Mouse (Mus musculus) liver, postnatal 0 days (tissue): Measurements from ENCODE around the gene F10. TPM values are rescaled to one million over a fixed set of nuclear protein-coding genes. Genes with fewer than 3 reads are reported as not detected.
A peak's percentile ranks its signal among the peaks of the same experiment; 100 is the strongest.

Source experiments
- ATAC-seq: fragments of 200-750 bp; cut with Nextera tagmentation; 2 replicates; pipeline ENCODE4 v1.8.0; 2017; ENCODE audit warnings: mild to moderate bottlenecking, moderate library complexity
- DNase-seq: peaks from one replicate; pipeline ENCODE4 v3.0.0-alpha.2; 2016
- H3K27ac ChIP-seq: fragments of 300-500 bp; sonication (generic); 2 replicates; pipeline ENCODE4 v1.5.1; 2014; ENCODE audit warnings: antibody characterized with exemption, moderate library complexity, mild to moderate bottlenecking, low read depth
- H3K27me3 ChIP-seq: fragments of 300-500 bp; sonication (generic); 2 replicates; pipeline ENCODE4 v1.6.1; 2014; ENCODE audit warnings: low read length, control low read depth, mixed read lengths; ENCODE audit not compliant: insufficient read depth
- H3K36me3 ChIP-seq: fragments of 300-500 bp; sonication (generic); replicated peaks from 2 replicates; pipeline ENCODE4 v1.6.1; 2014; ENCODE audit warnings: mild to moderate bottlenecking, control low read depth, low read length, moderate library complexity, mixed read lengths; ENCODE audit not compliant: insufficient read depth
- H3K4me1 ChIP-seq: fragments of 300-500 bp; sonication (generic); 2 replicates; pipeline ENCODE4 v1.6.1; 2014; ENCODE audit warnings: antibody characterized with exemption, mild to moderate bottlenecking, control low read depth; ENCODE audit not compliant: insufficient read depth
- H3K4me2 ChIP-seq: fragments of 300-500 bp; sonication (generic); 2 replicates; pipeline ENCODE4 v1.6.1; 2014; ENCODE audit warnings: low read depth, mild to moderate bottlenecking, low read length, moderate library complexity, mixed read lengths
- H3K4me3 ChIP-seq: fragments of 300-500 bp; sonication (generic); 2 replicates; pipeline ENCODE4 v1.5.1; 2014; ENCODE audit warnings: low read depth, low read length
- H3K9ac ChIP-seq: fragments of 300-500 bp; sonication (generic); replicated peaks from 2 replicates; pipeline ENCODE4 v1.6.1; 2014; ENCODE audit warnings: mild to moderate bottlenecking, moderate library complexity
- H3K9me3 ChIP-seq: fragments of 300-500 bp; sonication (generic); 2 replicates; pipeline ENCODE4 v1.6.1; 2016; ENCODE audit warnings: mild to moderate bottlenecking, control low read depth, low read length, mixed read lengths
- CTCF ChIP-seq: sonication (generic); IDR thresholded peaks from 2 replicates; pipeline ENCODE4 v1.5.1; 2016; ENCODE audit warnings: antibody characterized with exemption, low read depth
- EP300 ChIP-seq: IDR thresholded peaks from 2 replicates; pipeline ENCODE4 v1.6.1; 2016; ENCODE audit warnings: antibody characterized with exemption, low read depth, mild to moderate bottlenecking
- WGBS: fragments of 180-500 bp; shearing (Covaris S2); extraction: QIAGEN DNeasy Blood & Tissue Kit; methylation state at CpG from one replicate; pipeline ENCODE4 v1.1.7; 2014; ENCODE audit not compliant: insufficient replicate concordance; 5-methylcytosine and 5-hydroxymethylcytosine counted together
- polyA plus RNA-seq: library from polyadenylated mRNA; unstranded; fragments of >200 nt; fragmentation: Nextera tagmentation; extraction: Ambion mirVana; gene quantifications from 2 replicates; pipeline ENCODE4 v1.2.1, GENCODE M21; 2015

F10 gene
- polyA plus RNA-seq = 531 and 542 TPM in 2 replicates

- H3K36me3 ChIP-seq = 0 out of 2 replicates have a peak, but pooled peaks cover 2% of the 10 kb centered on the region
- H3K27me3 ChIP-seq = no peaks in the 10 kb centered on the region
- H3K4me1 ChIP-seq = peaks cover 21% of the 10 kb centered on the region
- ATAC-seq (peak; percentile 70), DNase-seq (peak; percentile 65)
- WGBS = 49% methylated on average over 7 of the region's 7 CpGs
- H3K27ac ChIP-seq = peak within 1 kb of the TSS; percentile 90
- H3K9ac ChIP-seq = peak within 1 kb of the TSS; percentile 67
- no peak for TF ChIP-seq CTCF
- TF ChIP-seq EP300 = no peak
- no peaks in the 10 kb centered on the region for H3K9me3 ChIP-seq
- H3K4me2 ChIP-seq = peak within 1 kb of the TSS; percentile 65
- H3K4me3 ChIP-seq = peak within 1 kb of the TSS; percentile 43
Measured at GRCm38 (mm10) chr8:13037015-13037414, at the start of gene F10. TSS of gene F10 (plus strand) at chr8:13037308.

GRCm38 (mm10) chr8:12987571-12987970, 49.5 kb upstream of the F10 start:
- H3K27me3 ChIP-seq = no peaks in the 10 kb centered on the region
- no peak overlapping the region for H3K27ac ChIP-seq
- H3K36me3 ChIP-seq = no peaks in the 10 kb centered on the region
- H3K9me3 ChIP-seq = no peaks in the 10 kb centered on the region
- WGBS = 66% methylated on average over 8 of the region's 8 CpGs
- ATAC-seq = no peak
- H3K9ac ChIP-seq = no peak overlapping the region
- no peak overlapping the region for H3K4me3 ChIP-seq
- TF ChIP-seq CTCF (no peak), EP300 (no peak)
- no peak for DNase-seq
- no peak overlapping the region for H3K4me2 ChIP-seq
- no peaks in the 10 kb centered on the region for H3K4me1 ChIP-seq

GRCm38 (mm10) chr8:12988722-12989430, 48.2 kb upstream of the F10 start:
- DNase-seq (peak; percentile 41), ATAC-seq (no peak)
- Histone ChIP-seq H3K9me3 (no peaks in the 10 kb centered on the region), H3K9ac (no peak overlapping the region), H3K4me2 (no peak overlapping the region), H3K27ac (no peak overlapping the region), H3K4me3 (no peak overlapping the region), H3K36me3 (no peaks in the 10 kb centered on the region), H3K4me1 (no peaks in the 10 kb centered on the region), H3K27me3 (no peaks in the 10 kb centered on the region)
- 74% methylated on average over 13 of the region's 13 CpGs for WGBS
- TF ChIP-seq CTCF (peak; percentile 69), EP300 (no peak)

GRCm38 (mm10) chr8:12991411-12991810, 45.7 kb upstream of the F10 start:
- Histone ChIP-seq H3K4me2 (no peak overlapping the region), H3K27ac (no peak overlapping the region), H3K4me3 (no peak overlapping the region), H3K4me1 (no peaks in the 10 kb centered on the region), H3K9ac (no peak overlapping the region), H3K9me3 (no peaks in the 10 kb centered on the region), H3K36me3 (no peaks in the 10 kb centered on the region), H3K27me3 (no peaks in the 10 kb centered on the region)
- WGBS = 76% methylated on average over 10 of the region's 10 CpGs
- TF ChIP-seq CTCF (no peak), EP300 (no peak)
- ATAC-seq = no peak
- no peak for DNase-seq

GRCm38 (mm10) chr8:12994468-12994867, 42.6 kb upstream of the F10 start:
- H3K4me2 ChIP-seq = no peak overlapping the region
- ATAC-seq = no peak
- no peak overlapping the region for H3K9ac ChIP-seq
- H3K4me3 ChIP-seq = no peak overlapping the region
- H3K36me3 ChIP-seq = no peaks in the 10 kb centered on the region
- no peaks in the 10 kb centered on the region for H3K4me1 ChIP-seq
- no peaks in the 10 kb centered on the region for H3K9me3 ChIP-seq
- DNase-seq = no peak
- 69% methylated on average over 5 of the region's 5 CpGs for WGBS
- H3K27me3 ChIP-seq = no peaks in the 10 kb centered on the region
- no peak overlapping the region for H3K27ac ChIP-seq
- no peak for TF ChIP-seq CTCF
- no peak for TF ChIP-seq EP300

GRCm38 (mm10) chr8:12995481-12995880, 41.6 kb upstream of the F10 start:
- no peak overlapping the region for H3K27ac ChIP-seq
- ATAC-seq = no peak
- no peaks in the 10 kb centered on the region for H3K36me3 ChIP-seq
- 70% methylated on average over 5 of the region's 5 CpGs for WGBS
- TF ChIP-seq CTCF (no peak), EP300 (no peak)
- no peak overlapping the region for H3K9ac ChIP-seq
- H3K27me3 ChIP-seq = no peaks in the 10 kb centered on the region
- no peaks in the 10 kb centered on the region for H3K4me1 ChIP-seq
- H3K4me3 ChIP-seq = no peak overlapping the region
- DNase-seq = no peak
- no peak overlapping the region for H3K4me2 ChIP-seq
- H3K9me3 ChIP-seq = no peaks in the 10 kb centered on the region
